Mouse (Mus musculus) mesoderm, embryonic 11.5 days (tissue): ENCODE measurements around the gene Olfr1109.

Experiments used
- DNase-seq: peaks from one replicate; pipeline ENCODE4 v3.0.0-alpha.2; 2012; ENCODE audit warnings: low read depth, low spot score

Olfr1109 gene

DNA sequence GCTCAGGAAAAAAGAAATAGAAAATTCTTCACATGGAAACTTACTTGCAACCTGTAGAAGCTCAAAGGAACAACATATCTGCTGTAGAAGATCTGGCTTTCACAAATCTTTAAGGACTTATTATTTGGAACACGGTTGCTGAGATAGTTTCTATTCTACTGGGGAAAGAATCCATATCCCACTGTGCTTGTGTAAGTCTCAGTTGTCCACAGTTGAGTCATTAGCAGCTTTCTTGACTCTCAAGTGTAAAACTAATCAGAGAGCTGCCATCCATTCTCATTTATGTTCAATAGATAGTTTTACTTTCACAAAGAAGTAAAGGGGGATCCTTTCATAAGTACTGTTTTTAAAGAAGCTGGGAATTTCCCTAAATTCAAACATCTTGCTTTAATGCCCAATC lies at the start of gene Olfr1109:
Olfr1109 (minus strand) TSS at position 101 of the 400 bp plus-strand sequence.
- DNase-seq, result no peak

DNA sequence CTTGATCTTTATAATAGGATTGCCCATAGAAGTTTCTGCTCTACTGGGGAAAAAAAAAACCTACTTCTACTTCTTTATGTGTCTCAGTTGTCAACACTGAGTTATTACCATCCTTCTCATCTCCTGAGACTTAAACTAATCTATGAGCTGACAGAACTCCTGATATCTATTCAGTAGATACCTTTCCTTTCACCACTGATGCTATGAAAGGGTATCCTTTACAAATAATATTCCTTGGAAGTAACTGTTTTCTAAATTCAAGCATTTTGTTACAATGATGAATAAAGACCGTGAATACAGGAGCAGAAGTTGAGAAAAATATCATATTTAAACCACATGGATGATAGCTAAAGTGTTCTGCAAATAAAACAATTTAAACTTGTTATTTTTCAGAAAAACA lies 44.4 kb upstream of the Olfr1109 start, which contains the start of gene Olfr1110:
Olfr1110 (minus strand) TSS at position 101 of the 400 bp plus-strand sequence.
- DNase-seq, result no peak

DNA sequence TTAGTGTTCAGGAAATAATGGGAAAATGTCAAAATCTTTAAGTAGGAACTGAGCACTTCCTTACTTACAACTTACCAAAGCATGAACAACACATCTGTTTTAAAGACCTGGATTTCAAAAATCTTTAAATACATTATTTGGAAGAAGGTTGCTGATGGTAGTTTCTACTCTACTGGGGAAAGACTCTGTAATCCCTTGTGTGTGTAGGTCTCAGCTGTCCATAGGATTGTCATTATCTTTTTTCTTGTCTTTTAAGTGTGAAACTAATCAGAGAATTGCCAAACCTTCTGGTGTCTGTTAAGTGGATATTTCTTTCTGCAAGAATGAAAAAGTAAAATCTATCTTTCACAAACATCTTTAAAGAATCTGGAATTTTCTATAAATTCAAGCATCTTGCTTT lies 18.7 kb upstream of the Olfr1109 start, which contains the start of gene Olfr259:
Olfr259 (minus strand) TSS at position 101 of the 400 bp plus-strand sequence.
- no peak for DNase-seq

DNA sequence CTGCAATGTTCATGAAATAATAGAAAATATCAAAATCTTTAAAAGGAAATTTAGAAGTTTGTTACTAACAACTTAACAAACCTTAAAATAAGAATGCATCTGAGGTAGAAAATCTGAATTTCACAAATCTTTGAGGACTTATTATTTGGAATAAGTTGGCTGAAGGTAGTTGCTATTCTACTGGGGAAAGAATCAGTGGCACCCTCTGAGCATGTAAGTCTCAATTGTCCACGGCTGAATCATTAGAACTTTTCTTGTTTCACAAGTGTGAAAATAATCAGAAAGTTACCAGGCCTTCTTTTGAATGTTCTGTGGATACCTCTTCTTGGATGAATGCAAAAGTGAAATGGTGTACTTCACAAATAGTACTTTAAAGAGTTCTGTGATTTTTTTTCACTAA lies 20.1 kb downstream of the Olfr1109 start, which contains the start of gene Olfr1107:
Olfr1107 (minus strand) TSS at position 101 of the 400 bp plus-strand sequence.
- no peak for DNase-seq

DNA sequence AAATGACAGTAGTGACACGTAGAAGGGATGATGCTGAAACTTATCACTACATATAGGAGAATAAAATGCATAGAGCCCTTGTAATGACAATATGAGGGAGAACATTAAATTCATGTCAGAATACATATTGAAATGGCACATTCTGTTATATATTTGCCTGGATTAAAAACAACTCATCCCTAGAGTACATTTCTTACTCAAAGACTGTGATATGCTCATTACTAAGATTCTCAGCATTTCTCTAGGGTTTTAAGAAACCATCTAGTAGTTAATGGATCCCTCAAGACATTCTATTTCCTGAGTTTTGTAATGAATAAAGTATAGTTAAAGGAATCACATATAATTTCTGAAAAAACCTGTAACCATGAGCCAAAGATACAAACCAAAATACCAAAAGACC lies 43.6 kb downstream of the Olfr1109 start, which contains the start of gene Olfr1106:
Olfr1106 (minus strand) TSS at position 101 of the 400 bp plus-strand sequence.
- DNase-seq, result no peak
